Mouse (Mus musculus) left cerebral cortex, adult 9 months (tissue): ENCODE data around the gene Eef2.
"Not testable (repeated sequence)": the region's sequence is repeated elsewhere in the genome, so short reads cannot be mapped to it uniquely, and the experiment has no call there.

Experiments used
- DNase-seq, 2 experiments: peaks; one replicate each; pipeline ENCODE4 v3.0.0; 2022; ENCODE audit warnings: low spot score in 2 of 2

Eef2 gene

GRCm38 (mm10) chr10:81180946-81181345 lies 4.5 kb downstream of the Eef2 start:
- no peak for DNase-seq

GRCm38 (mm10) chr10:81181860-81182259 lies 5.4 kb downstream of the Eef2 start:
- DNase-seq = not testable (repeated sequence)

GRCm38 (mm10) chr10:81182336-81183333 lies 6.2 kb downstream of the Eef2 start, which contains the start of gene Dapk3:
Gene Dapk3 (plus strand): TSS chr10:81183005.
- DNase-seq = peak; percentile 98 to 99

GRCm38 (mm10) chr10:81183805-81184204 lies 7.4 kb downstream of the Eef2 start, which contains the start of gene 4930442H23Rik:
Gene 4930442H23Rik (minus strand): TSS chr10:81183849.
- DNase-seq = no peak

GRCm38 (mm10) chr10:81184765-81185164 lies 8.3 kb downstream of the Eef2 start:
- DNase-seq = no peak

GRCm38 (mm10) chr10:81187161-81187560 lies 10.7 kb downstream of the Eef2 start:
- no peak for DNase-seq

- no peak for DNase-seq
These were observed 13.4 kb downstream of the Eef2 start for GRCm38 (mm10) chr10:81189821-81190220.

- no peak for DNase-seq
These were observed 13.9 kb downstream of the Eef2 start for GRCm38 (mm10) chr10:81190236-81190911.

- DNase-seq = no peak
These were observed 14.5 kb downstream of the Eef2 start for GRCm38 (mm10) chr10:81190912-81191321.

GRCm38 (mm10) chr10:81191342-81191982 lies 15.0 kb downstream of the Eef2 start:
- no peak for DNase-seq

- DNase-seq = peak; percentile 84 to 89
These were observed 16.0 kb downstream of the Eef2 start for GRCm38 (mm10) chr10:81192270-81192967.

GRCm38 (mm10) chr10:81192968-81193501 lies 16.6 kb downstream of the Eef2 start:
- no peak for DNase-seq

- DNase-seq = no peak
These were observed 17.8 kb downstream of the Eef2 start for GRCm38 (mm10) chr10:81193991-81194774.

- DNase-seq = no peak
These were observed 18.9 kb downstream of the Eef2 start for GRCm38 (mm10) chr10:81195300-81195699.

GRCm38 (mm10) chr10:81196470-81197065 lies 20.1 kb downstream of the Eef2 start:
- DNase-seq = no peak

- no peak for DNase-seq
These were observed 20.9 kb downstream of the Eef2 start for GRCm38 (mm10) chr10:81197305-81197704.

GRCm38 (mm10) chr10:81198230-81198629 lies 21.8 kb downstream of the Eef2 start:
- DNase-seq = peak in 1 of 2 experiments; percentile 84

GRCm38 (mm10) chr10:81198990-81199389 lies 22.6 kb downstream of the Eef2 start:
- no peak for DNase-seq

GRCm38 (mm10) chr10:81200141-81200540 lies 23.7 kb downstream of the Eef2 start:
- DNase-seq = no peak
